7 mouse cellular contexts compared by ENCODE assay signal in genomic region chr11:78031947-78032808, GRCm38 (mm10). TPM values are rescaled to one million over a fixed set of nuclear protein-coding genes. Genes with fewer than 3 reads are reported as not detected.
DNase-seq lines count a peak whose midpoint lies in the region; ATAC-seq lines count a peak whose summit lies in the region.

TSS of gene Dhrs13 (plus strand) at chr11:78032280.

- peaks cover 18% of the 10 kb centered on the region for H3K4me1 ChIP-seq in intestine, embryonic 15.5 days (replicated peaks)
- H3K4me1 ChIP-seq in midbrain, embryonic 10.5 days: peaks cover 49% of the 10 kb centered on the region

- ATAC-seq in intestine, embryonic 15.5 days: peak; percentile 97

- intact Hi-C loops in left cerebral cortex, postnatal 25 days (cut with DNase I): loop anchor here (5.0 kb wide), 1 partner anchor 145 kb away; the partner anchor contains the start of genes Nek8 and Tlcd1

- peak; percentile 95 to 98 for DNase-seq in adrenal gland, adult (ENCODE audit: inconsistent age in 2 of 2, low spot score in 1 of 2)
- DNase-seq in embryo, embryonic 10.5 days (ENCODE audit: low spot score): peak; percentile 94
- peak; percentile 86 for DNase-seq in gastrocnemius, postnatal 25 days
- peak; percentile 89 to 93 for DNase-seq in left cerebral cortex, postnatal 25 days (ENCODE audit: low spot score in 2 of 2)
- peak; percentile 91 for DNase-seq in midbrain, embryonic 10.5 days (ENCODE audit: low spot score)
- peak; percentile 95 for DNase-seq in right cerebral cortex, postnatal 4 days

- peak within 1 kb of the TSS; percentile 79 for H3K9ac ChIP-seq in intestine, embryonic 15.5 days

- peak within 1 kb of the TSS; percentile 72 for H3K4me3 ChIP-seq in intestine, embryonic 15.5 days (replicated peaks)
- peak within 1 kb of the TSS; percentile 74 for H3K4me3 ChIP-seq in midbrain, embryonic 10.5 days

- H3K36me3 ChIP-seq in intestine, embryonic 15.5 days: peaks cover 17% of the 10 kb centered on the region
- H3K36me3 ChIP-seq in midbrain, embryonic 10.5 days: peaks cover 51% of the 10 kb centered on the region

- H3K27ac ChIP-seq in intestine, embryonic 15.5 days: peak within 1 kb of the TSS; percentile 91
- peak within 1 kb of the TSS; percentile 91 for H3K27ac ChIP-seq in midbrain, embryonic 10.5 days (replicated peaks)

- no peaks in the 10 kb centered on the region for H3K27me3 ChIP-seq in intestine, embryonic 15.5 days (replicated peaks)
- peaks cover 7% of the 10 kb centered on the region; the same call in 1 of the 2 replicates for H3K27me3 ChIP-seq in midbrain, embryonic 10.5 days (ENCODE audit: low read depth, poor library complexity, severe bottlenecking)

- peak within 1 kb of the TSS; percentile 92 for H3K4me2 ChIP-seq in intestine, embryonic 15.5 days (replicated peaks)

- WGBS in intestine, embryonic 15.5 days: under 1% methylated on average over 96 of the region's 96 CpGs
- WGBS in midbrain, embryonic 10.5 days: under 1% methylated on average over 96 of the region's 96 CpGs

- no peaks in the 10 kb centered on the region for H3K9me3 ChIP-seq in intestine, embryonic 15.5 days
- H3K9me3 ChIP-seq in midbrain, embryonic 10.5 days (replicated peaks): no peaks in the 10 kb centered on the region

RNA-seq across cellular contexts. Expression of gene Dhrs13, which starts in this region (rescaled TPM):
- total RNA-seq in gastrocnemius, postnatal 25 days (2021): 1 to 10 TPM in 1 of 2 experiments, under 1 TPM in 1; 0.59 to 1.1 TPM
- 18.0 and 18.3 TPM in 2 replicates for polyA plus RNA-seq in intestine, embryonic 15.5 days (2015; fragmentation: Nextera tagmentation; extraction: Ambion mirVana)
- total RNA-seq in left cerebral cortex, postnatal 25 days (2021): 1 to 10 TPM; 7.9 to 8.9 TPM
- polyA plus RNA-seq in midbrain, embryonic 10.5 days (2016; fragmentation: Nextera tagmentation; extraction: Ambion mirVana): 16.7 and 17.7 TPM in 2 replicates

Comparison
In these comparisons a context has a peak if more than half of its experiments do, and no peak if none do; other contexts are left out.
1. Peak in every context shown above with its lines: DNase-seq, ATAC-seq, H3K4me3 ChIP-seq and H3K27ac ChIP-seq.
2. RNA of gene Dhrs13 (total RNA-seq): 7.9 to 8.9 TPM in left cerebral cortex, postnatal 25 days; 0.59 to 1.1 TPM in gastrocnemius, postnatal 25 days; every median in the first group is over 4 times any median in the second.